Mouse (Mus musculus) brain, embryonic 14.5 days (tissue): ENCODE data around the gene Ammecr1.

Experiments
- CTCF ChIP-seq: fragments of 200-500 bp; IDR thresholded peaks from 2 replicates; pipeline ENCODE4 v1.5.1; 2012; ENCODE audit warnings: inconsistent platforms, mild to moderate bottlenecking, moderate library complexity, borderline replicate concordance; ENCODE audit not compliant: insufficient read depth, insufficient read length; ENCODE audit errors: extremely low read depth
- POLR2A ChIP-seq: fragments of 200-500 bp; IDR thresholded peaks from 2 replicates; pipeline ENCODE4 v1.6.1; 2012; ENCODE audit warnings: mild to moderate bottlenecking, inconsistent platforms, borderline replicate concordance; ENCODE audit not compliant: poor library complexity, insufficient read depth, insufficient read length, severe bottlenecking; ENCODE audit errors: extremely low read depth

- TF ChIP-seq POLR2A (no peak), CTCF (no peak)
Measured at GRCm38 (mm10) chrX:142997214-142997613, 30.7 kb upstream of the Ammecr1 start.
